Mouse (Mus musculus): ENCODE measurements around the gene Kif13a.

- no peak for TF ChIP-seq POLR2A (IDR thresholded peaks at IDR 0.05; ENCODE audit: low read depth, low read length)
- no peak for TF ChIP-seq CTCF (IDR thresholded peaks at IDR 0.05; ENCODE audit: extremely low read depth, insufficient read length, insufficient replicate concordance, low read depth, low read length)
Observed at GRCm38 (mm10) chr13:46727038-46727836, 202.4 kb downstream of the Kif13a start.
